ENCODE assay signal across 9 mouse cellular contexts in the genomic region with DNA sequence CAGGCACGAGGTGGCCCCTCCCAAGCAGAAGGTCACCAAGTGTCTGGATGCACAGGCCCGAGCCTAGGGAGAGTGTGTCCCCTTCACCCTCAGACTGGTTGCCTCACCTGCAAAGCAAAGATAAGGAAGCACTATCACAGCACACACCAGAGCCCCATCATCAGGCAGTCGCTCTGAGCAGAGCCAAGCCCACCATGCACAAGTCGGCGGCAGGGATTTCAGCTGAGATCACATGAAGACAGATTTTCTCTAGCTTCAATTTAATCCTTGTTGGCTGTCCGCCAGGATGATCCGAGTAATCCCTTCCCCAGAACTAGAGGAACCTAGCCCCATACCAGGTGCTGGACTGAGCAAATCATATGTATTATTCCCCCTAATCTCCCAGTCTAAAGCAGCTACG.
A peak's percentile ranks its signal among the peaks of the same experiment; 100 is the strongest.
DNase-seq lines count a peak whose midpoint lies in the region; ATAC-seq and TF ChIP-seq lines count a peak whose summit lies in the region.
"Had no signal": no experiment of that assay in that cellular context is flagged by ENCODE, and none has a peak within 500 bp of the region (broad histone marks: within the 10 kb centered on the region; RNA-seq: fewer than 3 reads in every experiment).

No protein-coding gene starts in this region.

- TF ChIP-seq CTCF in layer of hippocampus, adult 2 months (conservative IDR thresholded peaks at IDR 0.05), result no peak
- TF ChIP-seq CTCF in forebrain, postnatal 0 days (IDR thresholded peaks at IDR 0.05; ENCODE audit: low read depth), result no peak

- 0 out of 2 replicates have a peak overlapping the region, but pooled peaks have one; percentile 23 for H3K27ac ChIP-seq in layer of hippocampus, adult 2 months
- H3K27ac ChIP-seq in forebrain, postnatal 0 days (ENCODE audit: low read depth, low read length), result peak overlapping the region; percentile 50
- peak overlapping the region; percentile 66 for H3K27ac ChIP-seq in midbrain, embryonic 15.5 days

- no peaks in the 10 kb centered on the region for H3K27me3 ChIP-seq in forebrain, postnatal 0 days (ENCODE audit: insufficient read depth, low read length)
- H3K27me3 ChIP-seq in midbrain, embryonic 15.5 days (replicated peaks), result no peaks in the 10 kb centered on the region

- ATAC-seq in forebrain, postnatal 0 days, result peak; percentile 48; the same call in 1 of the 2 replicates
- ATAC-seq in midbrain, embryonic 15.5 days (replicated peaks), result peak; percentile 67

- DNase-seq in layer of hippocampus, adult 2 months (ENCODE audit: low spot score in 2 of 2), result no peak
- DNase-seq in layer of hippocampus, postnatal 10 days (ENCODE audit: low spot score in 2 of 2), result no peak
- peak; percentile 46 for DNase-seq in brain, adult 2 months (ENCODE audit: low read depth, low spot score)
- DNase-seq in forebrain, postnatal 0 days, result peak; percentile 59
- DNase-seq in T-cell, adult 2 months (ENCODE audit: low spot score), result no peak
- no peak for DNase-seq in testis, postnatal 14 days (ENCODE audit: low spot score)
- DNase-seq: kidney, adult 8-10 months; layer of hippocampus, adult 9-11 months had no signal

- 39% methylated on average over 8 of the region's 8 CpGs for WGBS in forebrain, postnatal 0 days
- WGBS in midbrain, embryonic 15.5 days, result 34% methylated on average over 8 of the region's 8 CpGs

- no peaks in the 10 kb centered on the region for H3K9me3 ChIP-seq in forebrain, postnatal 0 days (ENCODE audit: low read length)
- H3K9me3 ChIP-seq in midbrain, embryonic 15.5 days, result no peaks in the 10 kb centered on the region

- no peak overlapping the region for H3K9ac ChIP-seq in forebrain, postnatal 0 days
- no peak overlapping the region for H3K9ac ChIP-seq in midbrain, embryonic 15.5 days

- H3K4me2 ChIP-seq in forebrain, postnatal 0 days (ENCODE audit: low read depth), result no peak overlapping the region
- H3K4me2 ChIP-seq in midbrain, embryonic 15.5 days, result no peak overlapping the region

- H3K4me3 ChIP-seq in layer of hippocampus, adult 2 months, result no peak overlapping the region
- H3K4me3 ChIP-seq in forebrain, postnatal 0 days (ENCODE audit: low read depth, low read length), result no peak overlapping the region
- no peak overlapping the region for H3K4me3 ChIP-seq in midbrain, embryonic 15.5 days

- H3K36me3 ChIP-seq in forebrain, postnatal 0 days (ENCODE audit: insufficient read depth), result no peaks in the 10 kb centered on the region
- no peaks in the 10 kb centered on the region for H3K36me3 ChIP-seq in midbrain, embryonic 15.5 days (replicated peaks)

- peaks cover 6% of the 10 kb centered on the region; the same call in 1 of the 2 replicates for H3K4me1 ChIP-seq in forebrain, postnatal 0 days (ENCODE audit: insufficient read depth)
- peaks cover 9% of the 10 kb centered on the region for H3K4me1 ChIP-seq in midbrain, embryonic 15.5 days

Comparison
In these comparisons a context has a peak if more than half of its experiments do, and no peak if none do; other contexts are left out.
1. DNase-seq: peak in brain, adult 2 months (single experiment) and forebrain, postnatal 0 days (single experiment); none in layer of hippocampus, adult 2 months (0 of 2), layer of hippocampus, postnatal 10 days (0 of 2), T-cell, adult 2 months (single experiment) and testis, postnatal 14 days (single experiment).
2. Peak in every context shown above with its lines, with median percentiles within 50 percentile points of each other: H3K27ac ChIP-seq.